Mouse (Mus musculus) C2C12 (cell line): ENCODE results near the gene Piwil4. TPM values are rescaled to one million over a fixed set of nuclear protein-coding genes. Genes with fewer than 3 reads are reported as not detected.
A peak's percentile ranks its signal among the peaks of the same experiment; 100 is the strongest.

Source experiments
- H3K27me3 ChIP-seq: one replicate; pipeline ENCODE4 v1.6.1; 2011; ENCODE audit not compliant: control insufficient read depth, insufficient read depth, insufficient read length
- H3K36me3 ChIP-seq: one replicate; pipeline ENCODE4 v1.6.1; 2011; ENCODE audit not compliant: control insufficient read depth, insufficient read depth
- H3K4me3 ChIP-seq: one replicate; pipeline ENCODE4 v1.5.1; 2011; ENCODE audit warnings: mild to moderate bottlenecking, control low read depth; ENCODE audit not compliant: poor library complexity, insufficient read depth, severe bottlenecking
- H3K79me2 ChIP-seq: one replicate; pipeline ENCODE4 v1.6.1; 2011; ENCODE audit not compliant: control insufficient read depth, insufficient read depth
- H3K79me3 ChIP-seq: one replicate; pipeline ENCODE4 v1.6.1; 2011; ENCODE audit warnings: low read depth, control low read depth
- H3ac ChIP-seq: one replicate; pipeline ENCODE3; 2011; ENCODE audit warnings: low read depth; ENCODE audit not compliant: control insufficient read depth, insufficient read length
- CEBPB ChIP-seq: IDR thresholded peaks from one replicate; pipeline ENCODE4 v1.6.1; 2011; ENCODE audit warnings: low read depth, mild to moderate bottlenecking, control low read depth, moderate library complexity
- CTCF ChIP-seq: IDR thresholded peaks from one replicate; pipeline ENCODE4 v1.5.1; 2011; ENCODE audit not compliant: control insufficient read depth, insufficient read depth, insufficient read length
- FOSL1 ChIP-seq: IDR thresholded peaks from one replicate; pipeline ENCODE4 v1.8.0; 2011; ENCODE audit warnings: mild to moderate bottlenecking, low read length; ENCODE audit not compliant: poor library complexity, insufficient read depth, severe bottlenecking
- MAX ChIP-seq: IDR thresholded peaks from one replicate; pipeline ENCODE4 v1.6.1; 2011; ENCODE audit warnings: mild to moderate bottlenecking, control low read depth
- MYOD1 ChIP-seq: IDR thresholded peaks from one replicate; pipeline ENCODE4 v1.6.1; 2011; ENCODE audit warnings: low read depth; ENCODE audit not compliant: control insufficient read depth, insufficient read length
- MYOG ChIP-seq: IDR thresholded peaks from one replicate; pipeline ENCODE4 v1.6.1; 2011; ENCODE audit not compliant: control insufficient read depth, insufficient read length; ENCODE audit errors: extremely low read depth
- USF1 ChIP-seq: IDR thresholded peaks from one replicate; pipeline ENCODE4 v1.6.1; 2011; ENCODE audit warnings: low read depth, mild to moderate bottlenecking, control low read depth, moderate library complexity
- polyA plus RNA-seq: library from polyadenylated mRNA; unstranded; fragments of >200 nt; fragmentation: generic; extraction: Trizol; gene quantifications from one replicate; pipeline ENCODE4 v1.2.1, GENCODE M21; 2012; ENCODE audit warnings: missing spikeins

Piwil4 gene
- polyA plus RNA-seq, 1 experiment = 0.23 TPM

- no peak overlapping the region for H3K4me3 ChIP-seq
- H3K79me2 ChIP-seq = peaks cover 29% of the 10 kb centered on the region
- TF ChIP-seq FOSL1 (peak; percentile 39), MAX (no peak)
These were observed 31.5 kb upstream of the Piwil4 start for GRCm38 (mm10) chr9:14772074-14772473.

DNA sequence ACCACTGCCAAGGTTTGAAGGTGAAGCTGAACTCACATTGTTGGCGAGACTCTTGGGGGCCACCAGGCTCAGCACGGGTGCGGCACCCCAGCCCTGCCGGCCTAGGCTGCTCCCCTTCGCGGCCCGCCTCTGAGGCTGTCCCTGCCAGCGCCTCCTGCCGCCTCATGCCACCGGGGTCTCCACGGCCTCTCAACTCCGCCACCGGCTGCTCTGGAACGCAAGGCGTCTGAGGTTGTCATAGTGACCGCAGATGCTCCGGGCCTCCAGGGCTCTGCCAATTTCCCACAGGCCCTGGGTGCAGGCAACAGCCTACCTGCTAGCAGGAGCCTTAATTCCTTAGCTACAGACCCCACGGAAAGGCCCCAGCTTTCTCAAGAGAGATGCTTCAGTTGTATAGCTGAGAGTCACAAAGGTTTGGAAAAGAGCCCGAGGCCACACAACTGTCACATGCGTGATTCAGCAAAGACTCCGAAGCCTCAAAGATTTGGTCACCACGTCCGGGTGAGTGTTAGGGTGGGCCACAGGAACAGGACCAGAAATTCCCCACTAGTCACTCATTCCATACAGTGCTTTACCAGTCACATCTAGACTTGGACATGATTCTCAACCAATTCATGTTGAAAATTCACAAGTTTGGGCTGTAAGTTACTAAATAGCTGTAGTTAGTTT lies 30.4 kb upstream of the Piwil4 start, which contains the start of gene 1700012B09Rik:
TSS of gene 1700012B09Rik (minus strand) at position 228 of the 669 bp plus-strand sequence.
- peak within 1 kb of the TSS; percentile 34 for H3K4me3 ChIP-seq
- peaks cover 7% of the 10 kb centered on the region for H3K36me3 ChIP-seq
- peak within 1 kb of the TSS; percentile 71 for H3ac ChIP-seq
- no peaks in the 10 kb centered on the region for H3K27me3 ChIP-seq
- H3K79me3 ChIP-seq = peaks cover 2% of the 10 kb centered on the region
- peaks cover 29% of the 10 kb centered on the region for H3K79me2 ChIP-seq
- TF ChIP-seq USF1 = no peak
- no peak for TF ChIP-seq MYOD1
- no peak for TF ChIP-seq CTCF
- no peak for TF ChIP-seq FOSL1
- no peak for TF ChIP-seq MAX
- no peak for TF ChIP-seq MYOG

More at GRCm38 (mm10) chr9:14772074-14772473, 31.5 kb upstream of the Piwil4 start:
- Histone ChIP-seq H3K79me3 (peaks cover 2% of the 10 kb centered on the region), H3K36me3 (no peaks in the 10 kb centered on the region), H3K27me3 (no peaks in the 10 kb centered on the region), H3ac (no peak overlapping the region)

- H3K27me3 ChIP-seq = no peaks in the 10 kb centered on the region
- peaks cover 29% of the 10 kb centered on the region for H3K79me2 ChIP-seq
- peak overlapping the region; percentile 57 for H3ac ChIP-seq
- H3K36me3 ChIP-seq = peaks cover 7% of the 10 kb centered on the region
- TF ChIP-seq MAX (no peak), USF1 (no peak), CEBPB (no peak), MYOG (no peak), CTCF (no peak), MYOD1 (no peak), FOSL1 (no peak)
- H3K79me3 ChIP-seq = peaks cover 2% of the 10 kb centered on the region
- peak overlapping the region; percentile 34 for H3K4me3 ChIP-seq
These were observed 29.3 kb upstream of the Piwil4 start for GRCm38 (mm10) chr9:14769811-14770210.

- Histone ChIP-seq H3K27me3 (no peaks in the 10 kb centered on the region), H3ac (no peak overlapping the region), H3K79me3 (peaks cover 1% of the 10 kb centered on the region), H3K79me2 (peaks cover 19% of the 10 kb centered on the region), H3K36me3 (peaks cover 10% of the 10 kb centered on the region), H3K4me3 (no peak overlapping the region)
- no peak for TF ChIP-seq MYOG
- no peak for TF ChIP-seq FOSL1
- TF ChIP-seq CEBPB = no peak
These were observed 24.2 kb upstream of the Piwil4 start for GRCm38 (mm10) chr9:14764765-14765164.

DNA sequence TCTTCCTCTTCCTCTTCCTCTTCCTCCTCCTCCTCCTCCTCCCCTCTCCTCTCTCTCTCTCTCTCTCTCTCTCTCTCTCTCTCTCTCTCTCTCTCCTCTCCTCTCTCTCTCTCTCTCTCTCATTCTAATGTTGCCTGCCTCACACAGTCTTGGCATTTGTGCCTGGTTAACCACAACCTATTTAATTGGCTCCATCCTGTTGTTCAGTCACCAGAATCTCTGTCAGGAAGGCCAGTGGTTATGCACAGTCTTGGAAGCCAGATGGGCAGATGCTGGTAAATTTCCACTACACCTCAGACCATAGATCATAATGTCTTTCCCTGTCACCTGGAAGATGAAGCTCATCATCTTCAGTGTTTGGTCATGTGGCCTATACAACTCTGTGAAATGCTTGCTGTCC lies 18.7 kb upstream of the Piwil4 start:
- H3K27me3 ChIP-seq = no peaks in the 10 kb centered on the region

GRCm38 (mm10) chr9:14758590-14758989 lies 18.1 kb upstream of the Piwil4 start:
- H3K4me3 ChIP-seq = no peak overlapping the region
- H3K36me3 ChIP-seq = peaks cover 11% of the 10 kb centered on the region
- no peak for TF ChIP-seq USF1
- no peak for TF ChIP-seq CTCF
- no peak for TF ChIP-seq FOSL1
- TF ChIP-seq MAX = no peak
- TF ChIP-seq MYOD1 = no peak
- no peak for TF ChIP-seq CEBPB
- no peak for TF ChIP-seq MYOG
- H3ac ChIP-seq = no peak overlapping the region
- H3K79me3 ChIP-seq = peaks cover 1% of the 10 kb centered on the region
- H3K79me2 ChIP-seq = no peaks in the 10 kb centered on the region
- no peaks in the 10 kb centered on the region for H3K27me3 ChIP-seq

More for the DNA sequence above, 18.7 kb upstream of the Piwil4 start:
- Histone ChIP-seq H3K36me3 (peaks cover 11% of the 10 kb centered on the region), H3K79me2 (no peaks in the 10 kb centered on the region), H3ac (no peak overlapping the region), H3K79me3 (peaks cover 1% of the 10 kb centered on the region), H3K4me3 (no peak overlapping the region)
- no peak for TF ChIP-seq CTCF
- no peak for TF ChIP-seq FOSL1
- no peak for TF ChIP-seq MAX
- TF ChIP-seq MYOD1 = no peak
- TF ChIP-seq MYOG = no peak
- TF ChIP-seq USF1 = peak; percentile 11
- TF ChIP-seq CEBPB = no peak
